Mouse (Mus musculus): Measurements from ENCODE around the gene Utp20. TPM values are rescaled to one million over a fixed set of nuclear protein-coding genes. Genes with fewer than 3 reads are reported as not detected.

The Utp20 gene
- 44.3 to 58.9 TPM (median 55.1 TPM) in 4 replicates for total RNA-seq (2023)

DNA sequence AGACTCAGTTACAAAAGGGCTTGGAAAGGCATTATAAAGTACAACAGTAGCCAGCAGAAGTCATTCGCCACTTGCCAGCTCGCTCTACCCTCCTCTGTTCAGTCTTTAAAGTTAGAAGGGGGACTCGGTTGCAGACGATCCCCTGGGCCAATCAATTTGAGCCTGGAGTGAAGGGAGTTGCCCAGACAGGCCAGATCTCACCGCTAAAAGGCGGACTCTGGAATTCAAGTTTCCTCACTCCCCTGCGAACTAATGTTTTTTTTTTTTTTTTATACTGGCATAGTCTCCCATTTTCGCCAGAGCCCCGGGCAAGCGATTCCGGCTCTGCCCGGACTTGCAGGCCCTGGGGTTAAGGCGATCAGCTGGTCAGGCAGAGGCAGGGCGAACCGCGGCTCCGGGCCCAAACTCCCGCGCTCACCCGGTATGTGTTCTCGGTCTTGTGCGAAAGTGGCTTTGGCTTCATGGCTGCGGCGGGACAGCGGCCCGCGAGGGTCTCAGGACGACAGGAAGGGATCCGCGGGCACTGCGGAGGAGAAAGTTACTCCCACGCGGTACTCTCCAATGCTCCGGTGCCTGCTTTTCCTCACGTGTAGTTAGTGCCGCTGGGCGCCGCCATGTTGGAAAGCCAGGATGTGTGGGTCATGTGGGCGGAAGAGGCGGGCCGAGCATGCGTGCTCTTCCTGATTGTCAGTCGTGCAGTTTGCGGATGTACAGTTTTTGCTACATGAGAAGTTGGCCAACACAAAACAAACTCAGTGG, at the start of gene Utp20:
Gene Utp20 (minus strand): TSS at position 617 of the 759 bp plus-strand sequence.

DNA sequence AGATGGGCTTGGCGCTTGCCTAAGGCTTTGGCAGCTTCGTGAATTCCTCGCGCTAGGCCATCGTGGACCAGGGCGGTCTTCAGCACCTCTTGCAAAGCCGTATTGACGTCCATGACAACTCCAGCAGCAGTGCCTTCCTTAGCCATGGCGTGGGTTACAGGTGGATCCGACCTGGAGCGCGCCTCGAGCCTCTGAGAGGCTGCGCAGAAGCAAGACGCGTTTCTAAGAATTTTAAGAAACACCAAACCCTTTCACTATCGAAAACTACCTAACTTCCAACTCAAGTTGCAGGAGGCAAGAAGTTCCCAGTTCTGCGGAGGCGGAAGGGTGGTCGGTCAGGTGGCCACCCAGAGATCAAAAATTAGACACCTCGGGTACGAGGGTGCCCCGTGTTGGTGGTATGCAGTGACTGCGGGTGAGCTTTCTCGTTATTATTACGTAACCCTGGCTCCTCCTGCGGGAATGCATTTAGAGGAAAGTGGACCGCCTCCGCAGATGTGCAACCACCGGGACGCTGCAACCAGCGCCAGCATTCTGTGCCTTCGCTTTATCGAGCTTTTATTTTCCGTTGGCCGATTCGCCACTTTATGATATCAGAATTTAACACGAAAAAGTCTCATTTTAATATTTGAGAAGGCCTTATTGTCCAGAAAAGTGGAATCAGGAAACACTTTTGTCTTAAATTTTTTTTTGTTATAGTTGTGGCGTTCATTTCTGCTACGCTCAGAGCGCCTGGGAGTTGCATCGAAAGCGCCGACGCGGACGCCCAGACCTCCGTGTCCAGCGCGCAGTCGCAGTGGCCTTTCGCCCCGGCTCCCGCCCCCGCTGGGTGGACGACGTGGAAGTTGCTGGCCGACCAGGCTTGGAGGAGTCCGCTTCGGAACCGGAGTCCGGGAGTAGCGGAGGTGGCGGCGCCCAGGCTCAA, 95.8 kb downstream of the Utp20 start, which contains the start of gene Arl1:
Gene Arl1 (plus strand): TSS at position 288 of the 925 bp plus-strand sequence.

Other genes with a start within 250 kb of the Utp20 start
- 0.85 to 2.3 TPM (median 1.4 TPM) in 4 replicates for gene Mybpc1, start 221.7 kb downstream of the Utp20 start, total RNA-seq (2023)
- gene Spic, start 141.8 kb downstream of the Utp20 start, total RNA-seq (2023), result 11.0 to 15.3 TPM (median 13.4 TPM) in 4 replicates
- 36.5 to 38.7 TPM (median 36.8 TPM) in 4 replicates for gene Arl1, start 95.9 kb downstream of the Utp20 start, total RNA-seq (2023)
- gene Slc5a8, start 59.2 kb upstream of the Utp20 start, total RNA-seq (2023), result not detected in 4 replicates

Data from B cell, adult 62 days (primary cell).